Mouse (Mus musculus) frontal cortex, postnatal 10 days (tissue): ENCODE measurements around the gene Mgst3.

Source experiments
- DNase-seq, 2 experiments: peaks; one replicate each; pipeline ENCODE4 v3.0.0; 2022; ENCODE audit warnings: low spot score in 2 of 2, mixed read lengths in 1 of 2

Gene Mgst3

DNA sequence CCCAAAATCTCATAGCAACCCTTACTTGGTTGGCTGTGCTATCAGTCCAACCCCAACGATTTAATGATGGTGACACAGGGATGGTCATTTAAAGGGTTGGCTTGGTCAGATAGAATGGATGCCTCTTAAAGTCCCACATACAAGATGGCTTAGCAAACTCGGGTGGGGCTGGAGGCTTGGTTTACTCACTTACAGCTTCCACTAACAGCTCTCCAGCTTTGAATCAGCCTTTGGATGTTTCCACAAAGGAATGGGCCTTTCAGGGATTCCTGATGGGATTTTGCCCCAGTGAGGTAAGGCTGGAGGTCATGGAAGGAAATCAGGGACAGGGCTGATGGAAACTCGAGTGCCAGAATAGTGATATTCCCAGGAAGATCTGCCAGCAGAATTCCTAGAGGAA is 5.8 kb downstream of the Mgst3 start:
- DNase-seq, result no peak

DNA sequence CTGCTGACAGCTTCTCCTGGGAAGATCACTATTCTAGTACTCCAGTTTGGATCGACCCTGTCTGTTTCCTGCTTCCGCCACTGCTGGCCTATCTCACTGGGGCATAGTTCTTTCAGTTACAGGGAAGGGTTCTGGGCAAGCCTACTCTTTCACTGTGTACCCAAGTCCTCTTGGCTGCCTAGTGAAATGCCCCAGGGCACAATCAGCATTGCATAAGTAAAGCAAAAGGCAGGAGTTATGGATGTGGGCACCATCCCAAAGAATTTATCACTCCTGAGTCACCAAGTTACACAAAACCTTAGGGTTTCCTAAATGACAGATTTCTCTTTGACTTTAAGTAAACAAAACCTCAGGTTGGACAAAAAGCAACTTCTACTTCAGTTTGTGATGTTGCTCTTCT is 6.3 kb downstream of the Mgst3 start:
- no peak for DNase-seq

DNA sequence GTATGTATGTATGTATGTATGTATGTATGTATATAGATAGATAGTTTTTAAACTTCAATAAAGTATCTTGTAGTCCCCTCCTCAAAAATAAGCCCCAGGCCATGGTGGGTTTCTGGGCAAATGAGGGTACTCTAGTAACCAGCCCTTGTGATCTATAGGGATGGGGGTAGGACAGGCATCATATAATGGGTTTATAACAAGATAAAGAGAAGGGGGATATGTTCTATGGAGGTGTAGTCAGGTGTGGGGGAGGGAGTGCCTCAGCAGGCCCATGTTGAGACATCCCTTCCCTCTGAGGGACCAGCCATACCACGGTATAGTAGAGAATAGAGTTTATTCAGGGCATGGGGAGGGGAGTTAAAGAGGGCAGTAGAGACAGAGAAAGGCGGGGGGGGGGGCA is 7.2 kb downstream of the Mgst3 start:
- DNase-seq, result no peak

DNA sequence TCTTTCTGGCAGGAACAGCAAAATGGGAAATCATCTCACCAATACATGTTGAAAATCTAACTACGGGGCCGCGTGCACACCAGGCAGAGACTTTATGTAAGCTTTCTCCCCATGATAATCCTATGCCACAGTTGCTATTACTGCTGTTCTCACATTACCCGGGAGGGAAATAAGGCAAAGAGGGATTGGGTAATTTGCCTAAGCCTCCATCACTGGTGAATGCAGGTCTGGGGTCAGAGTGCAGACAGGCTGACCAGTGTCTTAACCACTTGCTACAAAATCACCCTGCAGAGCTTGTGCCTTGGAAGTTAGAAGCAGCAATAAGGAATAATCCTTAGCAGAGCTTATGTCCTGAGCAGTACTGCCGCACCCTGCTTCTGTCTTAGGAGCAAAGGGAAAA is 8.0 kb downstream of the Mgst3 start:
- DNase-seq, result no peak

DNA sequence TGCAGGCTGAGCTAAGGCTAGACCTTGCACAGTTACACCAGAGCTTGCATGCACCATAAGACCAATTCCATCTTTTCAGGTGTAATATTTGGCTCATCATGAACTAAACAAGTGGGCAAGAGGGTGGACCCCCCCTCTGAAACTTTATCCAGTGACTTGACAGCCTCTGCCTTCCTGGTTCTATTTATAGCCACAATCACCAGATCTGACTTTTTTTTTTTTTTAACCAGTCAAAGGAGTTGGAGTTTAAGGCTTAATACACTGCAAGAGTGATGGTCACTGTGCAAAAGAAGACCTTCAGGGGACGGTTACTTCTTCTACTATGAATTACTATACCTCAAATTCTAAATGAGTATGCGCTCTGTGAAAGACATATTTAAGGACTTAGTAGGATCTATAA is 8.4 kb downstream of the Mgst3 start:
- DNase-seq, result no peak

DNA sequence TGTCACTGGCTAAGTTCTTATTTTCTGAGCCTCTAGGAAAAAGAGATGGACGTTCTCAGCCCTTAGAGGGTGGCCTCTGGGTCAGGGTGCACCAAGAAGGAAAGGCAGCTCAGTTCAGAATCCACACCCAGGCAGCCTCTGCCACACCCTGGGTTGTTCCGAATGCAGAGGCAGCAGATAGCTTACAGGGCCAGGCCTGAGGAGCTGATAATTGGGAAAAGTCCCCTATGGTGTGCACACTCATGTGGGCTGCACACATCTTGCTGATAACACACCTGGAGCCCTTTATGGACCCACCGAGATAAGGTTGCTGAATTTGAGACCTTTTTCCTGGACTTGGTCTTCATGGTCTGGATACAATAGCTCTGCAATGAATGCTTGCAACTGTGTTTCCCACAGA is 9.5 kb downstream of the Mgst3 start:
- DNase-seq, result no peak

DNA sequence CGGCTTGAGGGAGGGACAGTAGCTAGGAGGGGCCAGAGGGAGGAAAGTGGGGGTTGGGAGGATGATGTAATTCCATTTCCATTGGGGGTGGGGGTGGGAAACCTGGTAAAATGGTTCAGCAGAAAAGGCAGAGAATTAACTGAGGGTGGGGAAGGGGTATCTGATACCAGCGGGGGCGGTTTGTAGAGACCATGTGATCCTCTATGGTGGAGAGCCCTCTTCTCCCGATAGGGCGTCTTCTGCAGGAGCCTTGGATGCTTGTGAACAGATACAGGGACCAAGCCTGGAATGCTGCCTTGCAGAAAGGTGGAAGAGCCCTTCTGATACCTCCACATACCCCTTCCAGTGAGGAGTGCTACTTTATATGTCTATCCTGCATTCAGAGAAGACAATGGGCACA is 10.5 kb downstream of the Mgst3 start:
- DNase-seq, result no peak

DNA sequence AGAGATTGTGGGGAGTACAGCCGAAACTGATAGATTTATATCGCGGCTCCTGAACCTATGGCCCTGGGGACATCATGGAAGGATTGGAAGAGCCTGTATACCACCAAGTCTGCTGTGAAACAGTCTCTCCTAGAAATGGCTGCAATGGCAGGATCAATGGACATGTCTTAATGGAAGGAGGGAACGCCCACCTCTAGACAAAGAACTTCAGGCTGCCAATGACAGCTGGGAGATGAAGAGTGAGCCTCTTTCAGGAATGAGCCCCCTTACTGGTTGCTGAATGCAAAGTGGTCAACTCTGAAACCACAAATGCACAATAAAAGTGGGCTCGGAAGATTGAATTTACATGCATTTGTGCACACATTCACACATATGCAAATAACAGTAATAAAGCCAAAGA is 10.9 kb downstream of the Mgst3 start:
- no peak for DNase-seq

DNA sequence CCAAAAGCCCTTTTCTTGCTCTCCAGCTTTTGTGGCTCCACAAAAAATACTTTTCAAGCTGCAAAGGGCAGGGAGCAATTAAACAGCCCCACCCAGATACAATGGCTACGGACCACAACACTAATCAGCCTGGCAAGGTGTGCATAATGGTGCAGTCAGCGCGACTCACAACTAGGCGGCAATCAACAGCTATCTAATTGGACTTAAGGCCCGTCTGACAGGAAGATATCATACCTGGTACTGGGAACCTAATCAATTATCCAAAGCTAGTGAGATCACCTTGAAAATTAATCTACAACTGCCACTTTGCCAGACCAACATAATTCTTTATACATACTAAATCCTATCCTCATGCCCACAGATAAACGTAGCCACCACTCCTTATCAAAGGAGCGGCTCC is 11.3 kb downstream of the Mgst3 start:
- no peak for DNase-seq

DNA sequence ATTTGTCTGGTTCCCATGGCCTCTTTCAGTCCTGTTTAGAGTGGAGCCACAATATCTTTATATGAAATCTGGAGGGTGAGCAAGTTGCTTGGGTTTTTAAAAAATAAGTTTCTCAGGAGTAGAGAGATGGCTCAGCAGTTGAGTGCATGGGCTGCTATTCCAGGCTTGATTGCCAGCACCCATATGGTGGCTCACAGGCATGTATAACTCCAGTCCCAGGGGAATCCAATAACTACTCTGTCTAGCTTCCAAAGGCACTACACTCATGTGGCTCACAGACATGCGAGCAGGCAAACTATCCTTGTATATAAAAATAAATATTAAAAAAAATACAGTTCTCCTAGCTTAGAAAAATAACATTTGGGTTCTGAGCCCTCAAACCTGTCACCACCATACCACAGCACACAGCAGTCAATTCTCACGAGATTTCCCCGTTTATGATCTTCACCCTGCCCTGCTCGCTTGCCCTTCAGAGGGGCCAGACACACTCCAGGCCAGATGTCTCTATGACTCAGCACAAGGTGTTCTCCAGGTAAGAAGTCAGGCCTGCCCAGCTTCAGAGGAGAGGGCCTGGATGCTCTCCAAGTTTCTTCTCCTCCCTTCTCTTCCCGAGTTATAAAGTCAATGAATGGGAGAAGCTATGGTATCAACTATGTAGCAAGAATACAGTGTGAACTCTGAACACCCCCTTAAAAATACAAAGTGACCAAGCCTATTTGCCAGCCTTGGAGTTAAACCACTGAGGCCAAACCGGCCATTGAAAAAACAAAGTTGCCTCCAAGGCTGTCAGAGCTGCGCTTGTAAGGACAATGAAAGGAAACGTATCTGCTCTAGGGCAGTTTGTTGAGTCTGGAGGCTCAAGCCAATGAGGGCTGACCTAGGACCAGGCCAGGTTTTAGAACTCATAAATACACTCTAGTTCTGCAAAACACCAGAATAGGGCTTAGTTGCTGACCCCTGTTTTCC is 12.3 kb downstream of the Mgst3 start:
- DNase-seq, result no peak

DNA sequence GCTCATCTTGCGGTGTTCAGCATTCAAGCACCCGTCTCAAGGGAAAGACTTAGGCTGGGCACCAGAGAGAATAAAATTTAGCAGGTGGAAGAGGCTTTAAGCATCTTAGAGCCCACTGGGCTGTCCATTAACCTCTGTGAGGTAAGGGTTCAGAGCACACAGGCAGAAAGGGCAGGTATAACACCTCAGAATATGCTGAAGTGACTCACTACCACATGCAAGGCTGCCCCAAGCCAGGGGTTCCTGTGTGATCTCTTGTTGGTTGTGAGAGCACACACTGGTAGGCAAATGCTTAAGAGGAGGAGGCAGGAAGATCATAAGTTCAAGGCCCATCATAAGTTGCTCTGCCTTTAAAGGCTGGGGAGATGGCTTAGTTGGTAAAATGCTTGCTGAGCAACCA is 13.4 kb downstream of the Mgst3 start:
- no peak for DNase-seq

DNA sequence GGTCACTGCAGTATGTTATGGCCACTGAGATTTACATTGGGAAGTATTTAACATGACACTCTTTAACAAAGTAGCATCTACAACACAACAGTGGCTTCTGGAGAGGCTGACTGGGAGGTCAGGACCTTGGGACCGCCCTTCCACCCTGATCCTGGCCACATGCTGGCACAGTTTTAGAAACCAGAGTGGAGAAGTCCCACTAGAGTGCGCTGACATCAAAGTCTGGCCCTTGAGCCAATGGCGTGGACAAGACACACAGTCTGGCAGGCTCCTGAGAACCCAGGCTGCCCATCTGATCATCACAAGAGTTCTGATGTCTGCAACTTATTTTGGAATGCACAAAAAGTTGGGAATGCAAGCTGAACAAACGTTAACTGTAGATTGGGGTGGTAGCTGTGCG is 13.9 kb downstream of the Mgst3 start:
- DNase-seq, result no peak

DNA sequence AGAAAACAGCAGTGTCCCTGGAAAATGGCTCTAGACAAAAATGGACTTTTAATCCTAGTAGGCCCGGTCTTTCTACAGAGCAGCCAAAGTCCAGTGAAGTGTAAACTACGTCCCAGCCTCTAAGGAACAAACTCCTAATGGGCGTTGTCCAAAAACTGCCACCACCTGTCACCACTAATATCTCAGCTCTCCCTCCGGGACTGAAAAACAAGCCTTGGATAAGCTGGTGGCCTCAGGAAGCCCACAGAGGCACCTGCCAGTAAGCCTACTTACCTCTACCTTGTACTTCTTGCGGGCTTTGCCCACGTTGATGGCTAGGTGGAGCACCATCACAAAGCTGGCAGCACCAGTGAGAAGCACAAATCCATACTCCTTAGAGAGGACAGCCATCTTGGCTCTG is 15.6 kb downstream of the Mgst3 start:
- no peak for DNase-seq

DNA sequence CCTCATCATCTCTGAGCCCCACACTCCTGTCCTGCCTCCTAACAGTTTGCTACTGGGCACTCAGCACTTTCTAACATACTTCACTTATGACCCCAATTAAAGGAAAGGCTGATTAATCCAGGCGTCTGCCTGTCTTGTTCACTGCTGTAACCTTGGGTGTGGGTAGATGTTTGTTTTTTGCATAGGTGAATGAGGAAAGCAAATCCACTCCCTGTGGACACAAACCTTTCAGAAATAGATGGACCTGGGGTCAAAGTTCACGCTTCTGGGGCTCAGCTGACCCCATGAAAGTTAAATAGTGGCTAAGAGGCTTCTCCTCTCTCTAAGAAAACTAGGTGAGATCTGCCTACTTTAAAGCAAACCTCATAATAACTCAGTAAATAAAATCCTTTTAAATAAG is 18.7 kb downstream of the Mgst3 start:
- DNase-seq, result no peak

DNA sequence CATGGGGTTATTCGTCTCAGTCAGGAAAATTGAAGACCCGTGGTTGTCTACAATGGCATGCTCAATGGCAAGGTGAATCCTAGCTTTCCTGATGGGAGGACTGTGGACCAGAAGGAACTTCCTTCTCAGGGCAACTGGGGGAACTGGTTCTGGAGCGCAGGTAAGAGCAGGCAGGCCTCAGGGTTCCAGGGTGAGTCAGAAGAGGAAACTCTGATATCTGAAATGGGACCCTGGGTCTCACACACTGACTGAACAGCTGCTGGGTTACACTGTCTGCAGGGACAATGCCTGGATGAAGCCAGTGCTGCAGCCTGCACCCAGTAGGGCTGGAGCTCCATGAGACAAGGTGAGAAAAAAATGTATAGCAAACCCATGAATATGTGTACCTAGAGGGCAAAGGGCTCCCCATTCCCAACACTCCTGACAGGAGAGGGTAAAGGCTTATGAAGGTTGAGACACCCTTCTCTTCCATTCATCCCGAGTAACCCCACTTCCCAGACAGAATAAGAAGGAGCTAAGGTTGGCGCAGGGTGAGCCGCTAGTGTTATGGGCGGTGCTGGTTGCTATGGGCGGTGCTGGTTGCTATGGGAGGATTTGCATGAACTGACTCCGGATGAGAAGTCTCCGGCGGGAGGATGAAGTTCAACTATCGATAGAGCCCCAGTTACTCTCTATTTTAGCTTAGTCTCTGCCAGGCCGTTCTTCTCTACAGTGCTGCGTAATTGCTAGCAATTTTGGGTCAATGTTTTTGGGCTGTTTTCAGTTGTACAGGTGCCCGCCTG is 19.4 kb downstream of the Mgst3 start:
- no peak for DNase-seq

DNA sequence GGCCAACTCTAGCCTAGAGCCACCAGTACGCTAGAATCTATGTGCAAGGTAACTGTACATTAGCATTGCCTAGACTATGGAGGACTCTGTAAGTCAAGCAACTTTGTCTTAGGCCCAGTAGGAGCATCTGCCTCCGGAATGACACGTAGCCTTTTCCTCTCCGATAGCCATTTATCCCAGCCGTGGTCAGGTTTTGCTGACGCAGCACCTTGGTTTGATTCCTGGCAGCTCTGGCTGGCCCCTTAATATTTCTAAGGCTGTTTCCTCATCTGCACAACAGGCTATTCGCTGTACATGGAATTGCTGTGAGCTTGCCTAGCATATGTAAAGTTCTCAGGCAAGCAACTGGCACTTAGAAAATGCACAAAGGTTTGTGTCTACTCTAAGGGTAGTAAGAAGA is 20.9 kb downstream of the Mgst3 start:
- DNase-seq, result no peak

DNA sequence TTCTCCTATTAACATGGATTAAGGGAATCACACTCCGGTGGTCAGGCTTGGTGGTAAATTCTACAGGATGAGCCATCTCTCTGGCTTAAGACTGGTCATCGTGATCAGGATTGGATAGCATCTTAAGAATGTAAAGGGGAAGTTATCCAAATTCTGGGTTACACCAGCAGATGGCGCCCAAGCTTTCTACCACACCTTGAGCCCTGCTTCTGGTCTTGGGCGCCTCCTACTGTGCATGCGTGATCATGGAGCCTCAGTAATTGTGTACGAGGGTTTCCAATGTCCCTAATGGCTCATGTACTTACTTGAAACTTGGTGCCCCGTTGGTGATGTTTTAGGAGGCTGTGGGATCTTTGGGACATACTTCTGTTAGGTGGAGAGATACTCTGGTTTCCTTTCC is 23.7 kb downstream of the Mgst3 start:
- DNase-seq, result peak; percentile 57 to 69

DNA sequence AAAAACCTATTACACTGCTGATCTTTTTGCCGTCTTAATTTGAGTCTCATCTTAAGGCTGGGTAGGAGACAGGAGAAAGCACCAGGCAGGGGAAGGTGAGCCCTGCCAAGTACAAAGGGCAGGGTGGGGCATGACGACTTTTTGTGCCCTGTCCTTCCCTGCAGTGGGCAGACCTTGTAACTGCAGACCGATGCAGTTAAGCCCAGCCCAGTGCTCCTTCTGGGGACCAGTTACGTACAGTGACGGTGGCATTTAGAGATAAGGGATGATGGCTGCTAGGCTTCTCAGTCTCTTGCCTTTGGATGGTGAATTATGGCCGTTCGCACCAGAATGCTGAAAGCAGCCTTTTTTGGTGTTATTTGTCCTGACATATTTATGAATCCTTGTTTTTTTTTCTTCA is 25.1 kb downstream of the Mgst3 start:
- no peak for DNase-seq

DNA sequence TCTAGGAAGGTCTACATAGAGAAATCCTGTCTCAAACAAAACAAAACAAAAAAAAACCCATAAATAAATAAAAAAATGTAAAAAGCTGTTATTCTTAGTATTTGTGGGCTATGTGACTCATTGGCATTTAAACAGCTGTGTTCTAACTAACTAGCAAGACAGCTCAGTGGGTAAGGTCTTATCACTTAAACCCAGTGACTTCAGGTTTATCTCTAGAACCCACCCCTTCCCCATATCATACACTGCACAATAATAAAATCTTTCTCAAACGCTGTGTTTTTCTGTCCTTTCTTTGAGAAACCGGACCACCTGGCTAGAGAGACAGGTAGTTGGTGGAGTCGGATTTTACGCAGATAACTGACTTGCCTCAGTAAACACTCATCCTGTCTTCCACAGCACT is 25.6 kb downstream of the Mgst3 start:
- no peak for DNase-seq

DNA sequence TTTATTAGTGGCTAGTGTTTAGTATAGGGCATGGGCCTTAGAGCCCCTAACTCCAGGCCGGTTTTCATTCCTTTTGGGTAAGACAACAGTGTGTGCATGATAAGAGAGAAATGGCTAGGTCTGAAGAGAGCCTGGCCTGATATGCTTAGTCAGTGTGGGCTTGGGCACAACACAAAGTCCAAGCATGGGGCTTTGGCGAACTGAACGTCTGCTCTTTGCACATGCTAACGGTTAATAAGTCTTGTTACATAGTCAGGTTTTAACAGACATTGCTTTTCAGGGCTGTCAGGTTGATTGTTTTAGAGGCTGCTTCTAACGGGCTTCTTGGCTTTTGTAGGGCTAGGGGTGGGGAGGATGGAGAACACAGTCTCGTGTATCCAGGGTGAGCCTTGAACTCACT is 27.0 kb downstream of the Mgst3 start:
- DNase-seq, result no peak

DNA sequence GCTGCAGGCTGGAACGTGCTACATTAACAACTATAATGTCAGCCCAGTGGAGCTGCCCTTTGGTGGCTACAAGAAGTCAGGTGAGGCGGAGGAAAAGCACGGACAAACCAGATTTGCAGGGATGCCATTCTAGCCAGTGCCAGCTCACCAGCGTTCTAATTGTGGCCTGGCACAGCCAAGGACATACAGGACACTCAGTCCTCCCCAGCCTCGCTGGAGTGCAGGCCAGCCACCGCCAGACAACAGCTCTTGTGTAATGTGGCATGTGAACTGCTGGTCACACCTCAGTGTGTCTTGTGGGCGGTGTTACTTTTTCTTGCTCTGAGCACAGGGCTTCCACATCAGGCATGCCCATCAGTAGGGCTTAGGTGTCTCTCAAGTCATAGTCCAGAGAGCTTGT is 27.8 kb downstream of the Mgst3 start:
- DNase-seq, result no peak

DNA sequence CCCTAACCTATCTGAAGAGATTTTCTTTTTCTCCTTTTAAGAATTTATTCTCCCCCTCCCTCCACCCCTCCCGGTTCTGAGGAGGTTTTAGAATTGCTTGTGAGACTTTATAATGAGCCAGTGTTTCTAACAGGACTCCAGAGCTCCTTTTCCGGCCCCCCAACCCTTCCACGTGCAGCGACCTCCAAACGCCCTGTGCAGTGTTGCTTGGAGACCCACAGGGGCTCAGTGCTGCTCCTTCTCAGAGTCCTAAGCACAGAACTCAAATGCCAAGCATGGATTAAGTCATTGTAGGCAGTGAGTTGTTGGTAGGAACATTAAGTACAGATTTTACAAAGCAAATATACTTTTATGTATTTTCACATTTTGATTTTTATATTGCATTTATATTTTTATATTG is 30.3 kb downstream of the Mgst3 start:
- DNase-seq, result no peak

DNA sequence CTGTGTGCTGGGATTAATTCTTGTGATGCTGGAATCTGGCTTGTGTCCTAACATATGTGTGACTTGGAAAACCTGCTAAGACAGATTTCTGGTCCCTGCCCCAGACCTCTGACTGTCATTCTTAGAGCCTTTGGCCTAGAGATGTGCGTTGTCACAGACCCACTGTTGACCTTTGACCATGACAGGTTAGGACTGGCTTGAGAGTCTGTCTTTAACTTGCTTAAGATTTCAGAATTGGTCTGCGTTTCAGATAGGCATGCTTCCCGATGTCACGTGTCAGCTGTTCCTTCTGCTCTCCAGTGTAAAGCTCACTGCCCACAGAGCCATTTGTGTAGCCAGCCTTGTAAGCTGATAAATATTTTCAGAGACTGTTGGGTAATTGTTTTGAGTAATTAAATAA is 30.8 kb downstream of the Mgst3 start:
- DNase-seq, result no peak
